Mouse (Mus musculus) gonadal fat pad, adult 2 months (tissue): ENCODE results near the gene Rnf168. TPM values are rescaled to one million over a fixed set of nuclear protein-coding genes. Genes with fewer than 3 reads are reported as not detected.

Experiments used
- DNase-seq: peaks from one replicate; pipeline ENCODE4 v3.0.0-alpha.2; 2012; ENCODE audit warnings: low read depth
- polyA plus RNA-seq: library from polyadenylated mRNA; depleted of rRNA; stranded (reverse); fragments of >200 nt; gene quantifications from 2 replicates; pipeline ENCODE4 v1.2.3, GENCODE M21; 2012; rRNA removed

The Rnf168 gene
- polyA plus RNA-seq, 1 experiment: 7.6 TPM

DNA sequence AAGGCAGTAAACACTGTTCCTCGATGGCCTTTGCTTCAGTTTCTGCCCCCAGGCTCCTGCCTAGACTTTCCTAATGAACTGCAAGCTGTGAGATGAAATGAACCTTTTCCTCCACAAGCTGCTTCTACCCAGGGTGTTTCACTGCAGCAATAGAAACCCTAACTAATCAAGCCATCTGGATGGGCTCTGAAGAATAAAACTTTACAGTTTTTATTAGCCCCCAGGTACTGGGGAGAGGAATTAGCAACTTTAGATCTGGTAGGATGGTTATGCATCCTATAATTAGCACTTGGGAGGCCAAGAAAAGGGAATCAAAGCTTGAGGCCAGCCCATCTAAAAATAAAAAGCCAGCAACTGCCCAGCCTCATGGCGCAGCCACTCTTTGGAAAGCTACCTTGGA is 39.3 kb downstream of the Rnf168 start:
- DNase-seq: no peak

DNA sequence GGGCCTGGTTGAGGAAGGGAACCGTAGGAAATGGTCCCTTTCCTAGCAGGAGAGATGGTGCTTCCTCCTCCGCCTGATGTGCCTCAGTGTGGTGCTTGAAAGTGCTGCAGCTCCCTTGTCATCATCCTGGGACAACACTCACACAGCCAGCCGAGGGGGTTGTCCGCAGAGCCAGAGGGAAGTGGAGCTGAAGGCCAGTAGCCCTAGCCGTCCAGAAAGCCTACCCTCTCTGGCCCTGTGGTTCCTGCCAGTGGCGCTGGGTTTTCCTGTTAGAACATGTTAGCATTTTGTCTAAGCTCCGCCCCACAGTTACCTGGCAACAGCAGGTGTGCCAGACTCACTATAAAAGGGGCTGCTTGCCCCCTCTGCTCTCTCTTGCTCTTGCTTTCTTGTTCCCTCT is 46.7 kb downstream of the Rnf168 start:
- no peak for DNase-seq

- no peak for DNase-seq
Observed at GRCm38 (mm10) chr16:32330876-32331670, 53.8 kb downstream of the Rnf168 start.

- no peak for DNase-seq
Observed at GRCm38 (mm10) chr16:32332040-32332555, 54.8 kb downstream of the Rnf168 start, which contains the start of gene Ubxn7. Gene Ubxn7, plus strand, starts transcription at chr16:32332257.

GRCm38 (mm10) chr16:32332556-32333511 is 55.6 kb downstream of the Rnf168 start:
- no peak for DNase-seq

- no peak for DNase-seq
Observed at GRCm38 (mm10) chr16:32335146-32335545, 57.9 kb downstream of the Rnf168 start.

DNA sequence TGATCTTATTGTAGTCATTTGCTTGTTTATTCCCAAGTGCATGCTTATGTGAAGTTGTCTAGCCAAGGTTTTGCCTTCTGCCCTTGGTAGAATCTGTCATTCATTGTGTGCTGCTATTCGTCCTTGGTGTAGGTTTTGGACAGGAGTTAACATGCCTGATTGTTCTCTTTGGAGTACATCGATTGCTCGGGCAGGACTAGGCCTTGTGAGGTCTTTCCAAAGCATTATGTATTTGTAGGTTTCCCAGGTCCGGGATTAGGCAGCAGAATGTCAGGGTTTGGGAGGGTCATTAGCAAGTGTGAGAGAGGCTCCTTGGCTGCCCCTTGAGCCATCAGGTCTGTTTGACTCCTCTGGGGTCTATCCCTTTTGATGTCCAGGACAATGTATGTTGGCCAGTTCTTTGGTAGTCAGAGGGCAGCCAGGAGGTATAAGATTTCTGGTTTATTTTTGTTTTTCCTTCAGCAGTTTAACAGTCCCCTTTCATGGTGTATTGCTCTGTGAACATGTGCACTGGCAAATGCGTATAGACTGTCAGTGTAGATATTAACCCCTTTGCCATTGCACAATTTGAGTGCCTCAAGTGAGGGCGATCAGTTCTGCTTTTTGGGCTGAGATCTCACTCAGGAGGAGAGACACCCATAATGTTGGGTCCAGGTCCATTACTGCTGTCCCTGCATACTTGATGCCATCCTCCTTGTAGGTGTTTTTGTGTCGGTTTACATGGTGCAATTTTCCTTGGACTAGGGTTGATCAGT is 58.9 kb downstream of the Rnf168 start:
- DNase-seq: no peak

DNA sequence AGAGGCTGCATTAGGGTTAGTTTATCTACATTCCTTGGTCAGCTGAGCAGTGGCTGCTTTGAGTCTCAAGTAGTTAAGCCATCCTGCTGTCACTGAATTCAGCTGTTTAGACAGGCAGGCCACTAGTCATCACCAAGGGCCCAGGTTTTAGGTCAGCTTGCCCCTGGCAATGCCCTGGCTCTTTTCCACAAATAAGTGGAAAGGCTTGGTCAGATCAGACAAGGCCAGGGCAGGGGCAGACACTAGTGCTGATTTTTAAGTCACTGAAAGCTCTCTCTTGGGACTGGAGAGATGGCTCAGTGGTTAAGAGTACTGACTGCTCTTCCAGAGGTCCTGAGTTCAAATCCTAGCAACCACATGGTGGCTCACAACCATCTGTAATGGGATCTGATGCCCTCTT is 59.7 kb downstream of the Rnf168 start:
- DNase-seq: no peak

DNA sequence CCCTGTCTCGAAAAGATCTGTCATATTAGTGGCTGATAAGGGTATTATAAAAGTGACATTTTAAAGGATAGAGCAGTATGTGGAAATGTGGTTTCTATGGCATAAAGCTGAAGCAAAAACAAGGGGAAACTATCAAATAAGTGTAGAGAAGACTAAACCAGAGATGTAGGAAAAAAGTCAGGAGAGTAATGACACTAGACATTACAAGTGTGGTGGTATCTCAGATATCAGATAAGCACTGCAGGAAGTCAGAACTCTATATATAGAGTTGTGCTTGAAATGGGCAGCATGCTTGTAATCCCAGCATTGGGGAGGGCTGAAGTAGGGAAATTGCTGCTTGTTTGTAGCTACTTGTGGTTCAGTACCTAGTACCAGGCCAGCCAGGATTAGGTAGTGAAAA is 63.2 kb downstream of the Rnf168 start:
- DNase-seq: no peak

GRCm38 (mm10) chr16:32345521-32345920 is 68.3 kb downstream of the Rnf168 start:
- DNase-seq: no peak

- no peak for DNase-seq
Observed at GRCm38 (mm10) chr16:32350776-32351175, 73.5 kb downstream of the Rnf168 start.

Other genes with a start within 250 kb of the Rnf168 start
- 18.0 and 26.2 TPM in 2 replicates for gene Pak2, start 198.1 kb upstream of the Rnf168 start, polyA plus RNA-seq
- gene Pigx, start 177.7 kb upstream of the Rnf168 start, polyA plus RNA-seq: 32.4 and 36.9 TPM in 2 replicates
- gene Cep19, start 177.7 kb upstream of the Rnf168 start, polyA plus RNA-seq: 7.9 and 8.5 TPM in 2 replicates
- 20.7 and 28.9 TPM in 2 replicates for gene Nrros, start 111.9 kb upstream of the Rnf168 start, polyA plus RNA-seq
- gene Bex6, start 97.6 kb upstream of the Rnf168 start, polyA plus RNA-seq: not detected in 2 replicates
- 6.8 and 8.6 TPM in 2 replicates for gene Fbxo45, start 30.3 kb upstream of the Rnf168 start, polyA plus RNA-seq
- gene Wdr53, start 30.2 kb upstream of the Rnf168 start, polyA plus RNA-seq: 9.1 and 9.5 TPM in 2 replicates
- not detected in 2 replicates for gene Smco1, start 6.0 kb upstream of the Rnf168 start, polyA plus RNA-seq
- gene Ubxn7, start 54.8 kb downstream of the Rnf168 start, polyA plus RNA-seq: 10.9 and 22.6 TPM in 2 replicates
- gene Tm4sf19, start 123.0 kb downstream of the Rnf168 start, polyA plus RNA-seq: 0.27 and 0.60 TPM in 2 replicates
- gene Tctex1d2, start 142.2 kb downstream of the Rnf168 start, polyA plus RNA-seq: 9.8 and 10.8 TPM in 2 replicates
- gene Pcyt1a, start 153.5 kb downstream of the Rnf168 start, polyA plus RNA-seq: 27.9 and 33.0 TPM in 2 replicates
- 0.04 TPM in 1 of 2 replicates, not detected in the other for gene Slc51a, start 210.4 kb downstream of the Rnf168 start, polyA plus RNA-seq
- 0.25 and 0.30 TPM in 2 replicates for gene Zdhhc19, start 218.8 kb downstream of the Rnf168 start, polyA plus RNA-seq